Mouse (Mus musculus) hindbrain, embryonic 14.5 days (tissue): ENCODE measurements at regions not wholly inside any gene's neighbourhood (a gene's known extent, or its start where the extent isn't known, plus 50 kb on each side); places are given as distances from the start of the nearest gene placed in this dataset.

Source experiments
- ATAC-seq: fragments of 200-750 bp; cut with Nextera tagmentation; 2 replicates; pipeline ENCODE4 v1.8.0; 2017; ENCODE audit warnings: moderate number of reproducible peaks, mild to moderate bottlenecking, moderate TSS enrichment, moderate library complexity; ENCODE audit not compliant: low FRiP score
- DNase-seq: peaks from one replicate; pipeline ENCODE4 v3.0.0-alpha.2; 2015; ENCODE audit warnings: low spot score
- H3K27ac ChIP-seq: fragments of 300-500 bp; sonication (generic); 2 replicates; pipeline ENCODE4 v1.5.1; 2014; ENCODE audit warnings: mild to moderate bottlenecking, moderate library complexity
- H3K27me3 ChIP-seq: fragments of 300-500 bp; sonication (generic); 2 replicates; pipeline ENCODE4 v1.6.1; 2014; ENCODE audit warnings: mild to moderate bottlenecking, low read length, mixed read lengths; ENCODE audit not compliant: control insufficient read depth, insufficient read depth
- H3K36me3 ChIP-seq: fragments of 300-500 bp; sonication (generic); replicated peaks from 2 replicates; pipeline ENCODE4 v1.6.1; 2014; ENCODE audit not compliant: control insufficient read depth, insufficient read depth
- H3K4me1 ChIP-seq: fragments of 300-500 bp; sonication (generic); replicated peaks from 2 replicates; pipeline ENCODE4 v1.6.1; 2014; ENCODE audit warnings: antibody characterized with exemption, low read length, mixed read lengths; ENCODE audit not compliant: control insufficient read depth, insufficient read depth
- H3K4me2 ChIP-seq: fragments of 300-500 bp; sonication (generic); replicated peaks from 2 replicates; pipeline ENCODE4 v1.6.1; 2014; ENCODE audit warnings: mild to moderate bottlenecking, moderate library complexity
- H3K4me3 ChIP-seq: fragments of 300-500 bp; sonication (generic); replicated peaks from 2 replicates; pipeline ENCODE4 v1.5.1; 2014; ENCODE audit warnings: mild to moderate bottlenecking, low read length
- H3K9ac ChIP-seq: fragments of 300-500 bp; sonication (generic); 2 replicates; pipeline ENCODE4 v1.6.1; 2014
- H3K9me3 ChIP-seq: fragments of 300-500 bp; sonication (generic); 2 replicates; pipeline ENCODE4 v1.6.1; 2016; ENCODE audit warnings: low read length; ENCODE audit not compliant: control insufficient read depth
- WGBS: fragments of 180-500 bp; shearing (Covaris S2); extraction: QIAGEN DNeasy Blood & Tissue Kit; methylation state at CpG from one replicate; pipeline ENCODE4 v1.1.7; 2014; 5-methylcytosine and 5-hydroxymethylcytosine counted together

GRCm38 (mm10) chr5:74943737-74944403 lies 100.7 kb downstream of the Chic2 start:
- peak overlapping the region; percentile 14; the same call in 1 of the 2 replicates for H3K27ac ChIP-seq
- ATAC-seq: peak; percentile 87
- H3K36me3 ChIP-seq: no peaks in the 10 kb centered on the region
- H3K4me1 ChIP-seq: no peaks in the 10 kb centered on the region
- H3K4me2 ChIP-seq: peak overlapping the region; percentile 61
- peak overlapping the region; percentile 27 for H3K4me3 ChIP-seq
- DNase-seq: peak; percentile 89
- no peaks in the 10 kb centered on the region for H3K9me3 ChIP-seq
- H3K27me3 ChIP-seq: peaks cover 46% of the 10 kb centered on the region
- peak overlapping the region; percentile 57 for H3K9ac ChIP-seq
- WGBS: 0% methylated on average over 23 of the region's 23 CpGs

- 2% methylated on average over 13 of the region's 13 CpGs for WGBS
Observed at GRCm38 (mm10) chr5:74941426-74941825, 103.1 kb downstream of the Chic2 start.

GRCm38 (mm10) chr5:74937416-74937940 lies 107.1 kb downstream of the Chic2 start:
- peaks cover 14% of the 10 kb centered on the region; the same call in 1 of the 2 replicates for H3K27me3 ChIP-seq
- 46% methylated on average over 7 of the region's 7 CpGs for WGBS
- H3K9ac ChIP-seq: no peak overlapping the region
- no peaks in the 10 kb centered on the region for H3K4me1 ChIP-seq
- no peak overlapping the region for H3K27ac ChIP-seq
- H3K9me3 ChIP-seq: no peaks in the 10 kb centered on the region
- H3K4me2 ChIP-seq: no peak overlapping the region
- ATAC-seq: no peak
- DNase-seq: no peak
- no peak overlapping the region for H3K4me3 ChIP-seq
- no peaks in the 10 kb centered on the region for H3K36me3 ChIP-seq

More at GRCm38 (mm10) chr5:74941426-74941825, 103.1 kb downstream of the Chic2 start:
- Histone ChIP-seq H3K9ac (no peak overlapping the region), H3K27ac (no peak overlapping the region), H3K4me2 (no peak overlapping the region), H3K36me3 (no peaks in the 10 kb centered on the region), H3K4me1 (no peaks in the 10 kb centered on the region), H3K27me3 (peaks cover 33% of the 10 kb centered on the region), H3K4me3 (no peak overlapping the region), H3K9me3 (no peaks in the 10 kb centered on the region)
- ATAC-seq: no peak
- DNase-seq: no peak

- 90% methylated on average over 5 of the region's 5 CpGs for WGBS
- no peak for ATAC-seq
Observed at GRCm38 (mm10) chr5:74936087-74936486, 108.5 kb downstream of the Chic2 start.

DNA sequence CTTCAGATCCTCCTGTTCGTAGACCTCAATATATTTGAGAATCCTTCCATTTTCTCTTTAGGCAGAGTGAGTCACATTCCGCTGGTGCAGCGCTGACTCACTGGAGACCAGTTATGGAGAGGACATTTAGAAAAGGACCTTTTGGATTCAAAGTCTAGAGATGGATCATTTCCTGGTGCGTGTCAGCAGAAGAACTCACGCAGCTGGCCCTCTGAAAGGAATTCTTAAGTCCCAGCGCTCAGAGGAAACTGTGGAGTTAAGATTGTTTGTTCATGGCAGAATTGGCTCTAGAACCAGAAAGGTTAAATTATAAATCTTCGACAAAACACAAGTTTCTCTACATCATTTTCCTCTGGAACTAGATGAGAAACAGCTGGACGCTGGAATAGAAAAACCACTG lies 108.9 kb downstream of the Chic2 start:
- Histone ChIP-seq H3K4me2 (no peak overlapping the region), H3K36me3 (no peaks in the 10 kb centered on the region)
- 88% methylated on average over 8 of the region's 8 CpGs for WGBS

More at GRCm38 (mm10) chr5:74936087-74936486, 108.5 kb downstream of the Chic2 start:
- no peaks in the 10 kb centered on the region for H3K9me3 ChIP-seq
- H3K4me3 ChIP-seq: no peak overlapping the region
- H3K4me2 ChIP-seq: no peak overlapping the region
- H3K36me3 ChIP-seq: no peaks in the 10 kb centered on the region
- no peak overlapping the region for H3K9ac ChIP-seq
- H3K27ac ChIP-seq: no peak overlapping the region
- 0 out of 2 replicates have a peak, but pooled peaks cover 9% of the 10 kb centered on the region for H3K27me3 ChIP-seq
- DNase-seq: no peak
- no peaks in the 10 kb centered on the region for H3K4me1 ChIP-seq

DNA sequence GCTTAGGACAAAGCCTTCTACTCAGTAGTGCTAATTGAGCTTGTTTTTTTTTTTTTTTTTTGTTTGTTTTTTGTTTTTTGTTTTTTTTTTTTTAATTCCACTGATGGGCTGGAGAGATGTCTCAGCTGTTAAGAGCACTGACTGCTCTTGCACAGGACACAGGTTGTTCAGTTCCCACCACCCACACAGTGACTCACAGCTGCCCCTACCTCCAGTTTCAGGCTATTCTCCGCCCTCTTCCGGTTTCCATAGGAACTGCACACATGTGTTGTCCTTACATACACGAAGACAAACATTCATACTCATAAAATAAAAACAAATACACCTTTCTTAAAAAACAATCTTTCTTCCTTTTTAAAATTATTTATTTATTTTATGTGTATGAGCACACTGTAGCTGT lies 111.3 kb downstream of the Chic2 start:
- H3K9ac ChIP-seq: no peak overlapping the region
- no peak overlapping the region for H3K4me3 ChIP-seq
- 93% methylated on average over 3 of the region's 3 CpGs for WGBS
- DNase-seq: no peak
- H3K27me3 ChIP-seq: no peaks in the 10 kb centered on the region
- H3K27ac ChIP-seq: no peak overlapping the region
- no peak overlapping the region for H3K4me2 ChIP-seq
- no peaks in the 10 kb centered on the region for H3K9me3 ChIP-seq
- ATAC-seq: no peak
- no peaks in the 10 kb centered on the region for H3K36me3 ChIP-seq
- H3K4me1 ChIP-seq: no peaks in the 10 kb centered on the region

More for the DNA sequence above, 108.9 kb downstream of the Chic2 start:
- ATAC-seq (no peak), DNase-seq (no peak)
- no peaks in the 10 kb centered on the region for H3K4me1 ChIP-seq
- H3K27ac ChIP-seq: no peak overlapping the region
- no peak overlapping the region for H3K9ac ChIP-seq
- no peak overlapping the region for H3K4me3 ChIP-seq
- H3K9me3 ChIP-seq: no peaks in the 10 kb centered on the region
- H3K27me3 ChIP-seq: 0 out of 2 replicates have a peak, but pooled peaks cover 9% of the 10 kb centered on the region

GRCm38 (mm10) chr5:74932206-74932605 lies 112.4 kb downstream of the Chic2 start:
- Histone ChIP-seq H3K9me3 (no peaks in the 10 kb centered on the region), H3K27ac (no peak overlapping the region), H3K4me2 (no peak overlapping the region), H3K4me3 (no peak overlapping the region), H3K36me3 (no peaks in the 10 kb centered on the region), H3K9ac (no peak overlapping the region), H3K27me3 (no peaks in the 10 kb centered on the region), H3K4me1 (no peaks in the 10 kb centered on the region)
- 87% methylated on average over 13 of the region's 13 CpGs for WGBS
- no peak for DNase-seq
- ATAC-seq: no peak

DNA sequence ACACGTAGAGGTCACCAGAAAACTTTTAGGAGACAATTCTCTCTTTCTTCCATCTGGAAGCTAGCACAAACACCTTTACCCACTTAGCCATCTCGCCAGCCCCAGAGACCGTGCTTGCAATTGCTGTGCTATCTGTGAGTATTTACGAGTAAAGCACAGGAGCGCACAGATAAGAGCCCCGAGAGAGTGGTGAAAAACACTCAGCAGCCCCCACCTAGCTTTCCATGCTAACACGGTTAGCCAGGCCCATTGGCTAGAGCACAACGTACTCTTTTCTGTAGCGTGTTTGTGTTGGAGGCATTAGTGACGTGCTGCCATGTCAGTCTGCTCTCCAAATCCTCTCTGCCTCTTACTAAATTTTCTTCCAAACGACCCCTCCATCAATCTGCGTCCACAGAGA lies 112.8 kb downstream of the Chic2 start:
- Histone ChIP-seq H3K4me1 (no peaks in the 10 kb centered on the region), H3K4me2 (no peak overlapping the region), H3K27ac (no peak overlapping the region), H3K9ac (no peak overlapping the region), H3K9me3 (no peaks in the 10 kb centered on the region), H3K36me3 (no peaks in the 10 kb centered on the region), H3K27me3 (no peaks in the 10 kb centered on the region), H3K4me3 (no peak overlapping the region)
- 84% methylated on average over 12 of the region's 12 CpGs for WGBS
- no peak for DNase-seq
- ATAC-seq: no peak

DNA sequence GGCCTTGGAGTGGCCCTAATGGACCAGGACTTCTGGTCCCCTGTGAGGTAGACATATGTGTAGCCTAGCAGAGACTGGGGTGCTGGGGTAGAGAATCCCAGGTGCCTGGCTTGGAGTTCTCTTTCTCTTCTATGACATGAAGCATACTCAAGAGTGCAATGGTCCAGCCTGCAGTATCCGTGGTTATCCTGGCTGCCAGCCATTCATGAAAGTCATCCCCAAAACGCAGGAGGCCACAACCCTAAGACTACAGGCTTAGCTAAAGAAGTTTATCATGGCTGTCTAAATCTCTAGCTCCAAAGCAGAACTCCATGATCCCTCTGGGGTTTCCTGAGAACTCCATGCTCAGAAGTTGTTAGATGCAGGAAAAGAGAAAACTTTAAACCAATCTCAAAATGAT lies 117.0 kb downstream of the Chic2 start:
- Histone ChIP-seq H3K36me3 (no peaks in the 10 kb centered on the region), H3K4me2 (no peak overlapping the region), H3K27me3 (no peaks in the 10 kb centered on the region), H3K27ac (no peak overlapping the region), H3K9me3 (no peaks in the 10 kb centered on the region), H3K9ac (no peak overlapping the region), H3K4me1 (no peaks in the 10 kb centered on the region), H3K4me3 (no peak overlapping the region)
- ATAC-seq (no peak), DNase-seq (no peak)
- WGBS: 76% methylated on average over 2 of the region's 2 CpGs
